Mouse (Mus musculus) urinary bladder, postnatal 14 days (tissue): Measurements from ENCODE around the gene Dlx2.

Source experiments
- DNase-seq: peaks from one replicate; pipeline ENCODE4 v3.0.0; 2021; ENCODE audit warnings: low spot score

The Dlx2 gene

GRCm38 (mm10) chr2:71511209-71511608 is 35.3 kb downstream of the Dlx2 start:
- DNase-seq = no peak

GRCm38 (mm10) chr2:71504852-71505251 is 41.7 kb downstream of the Dlx2 start:
- DNase-seq = no peak

GRCm38 (mm10) chr2:71499276-71500230 is 47.0 kb downstream of the Dlx2 start:
- no peak for DNase-seq

- no peak for DNase-seq
Measured at GRCm38 (mm10) chr2:71497175-71497574, 49.4 kb downstream of the Dlx2 start.

- DNase-seq = no peak
Measured at GRCm38 (mm10) chr2:71494971-71495370, 51.6 kb downstream of the Dlx2 start.

- no peak for DNase-seq
Measured at GRCm38 (mm10) chr2:71494503-71494902, 52.1 kb downstream of the Dlx2 start.
